Mouse (Mus musculus) embryonic facial prominence, embryonic 15.5 days (tissue): ENCODE results near the gene Jam2. TPM values are rescaled to one million over a fixed set of nuclear protein-coding genes. Genes with fewer than 3 reads are reported as not detected.

Experiments used
- ATAC-seq: fragments of 200-750 bp; cut with Nextera tagmentation; 2 replicates; pipeline ENCODE4 v1.8.0; 2017; ENCODE audit warnings: low read depth, moderate TSS enrichment; ENCODE audit not compliant: insufficient number of reproducible peaks, low FRiP score, low TSS enrichment
- H3K27ac ChIP-seq: fragments of 300-500 bp; sonication (generic); replicated peaks from 2 replicates; pipeline ENCODE4 v1.5.1; 2015; ENCODE audit warnings: mild to moderate bottlenecking, inconsistent platforms
- H3K27me3 ChIP-seq: fragments of 300-500 bp; sonication (generic); 2 replicates; pipeline ENCODE4 v1.6.1; 2015; ENCODE audit warnings: inconsistent platforms
- H3K36me3 ChIP-seq: fragments of 300-500 bp; sonication (generic); 2 replicates; pipeline ENCODE4 v1.6.1; 2015; ENCODE audit warnings: mild to moderate bottlenecking, inconsistent platforms
- H3K4me1 ChIP-seq: fragments of 300-500 bp; sonication (generic); 2 replicates; pipeline ENCODE4 v1.6.1; 2015; ENCODE audit warnings: inconsistent platforms
- H3K4me2 ChIP-seq: fragments of 300-500 bp; sonication (generic); replicated peaks from 2 replicates; pipeline ENCODE4 v1.6.1; 2015; ENCODE audit warnings: mild to moderate bottlenecking, inconsistent platforms
- H3K4me3 ChIP-seq: fragments of 300-500 bp; sonication (generic); replicated peaks from 2 replicates; pipeline ENCODE4 v1.5.1; 2015; ENCODE audit warnings: mild to moderate bottlenecking, inconsistent platforms
- H3K9ac ChIP-seq: fragments of 300-500 bp; sonication (generic); 2 replicates; pipeline ENCODE4 v1.6.1; 2015; ENCODE audit warnings: inconsistent platforms
- H3K9me3 ChIP-seq: fragments of 300-500 bp; sonication (generic); replicated peaks from 2 replicates; pipeline ENCODE4 v1.6.1; 2016; ENCODE audit warnings: inconsistent platforms
- WGBS: fragments of 180-500 bp; shearing (Covaris S2); methylation state at CpG from one replicate; pipeline ENCODE4 v1.1.7; 2015; 5-methylcytosine and 5-hydroxymethylcytosine counted together
- polyA plus RNA-seq: library from polyadenylated mRNA; unstranded; fragments of >200 nt; fragmentation: Nextera tagmentation; extraction: Ambion mirVana; gene quantifications from 2 replicates; pipeline ENCODE4 v1.2.1, GENCODE M21; 2015

Jam2 gene
- polyA plus RNA-seq = 12.6 and 14.6 TPM in 2 replicates

- Histone ChIP-seq H3K9ac (peak within 1 kb of the TSS; percentile 37), H3K4me1 (peaks cover 16% of the 10 kb centered on the region), H3K4me2 (peak within 1 kb of the TSS; percentile 97), H3K27me3 (peaks cover 14% of the 10 kb centered on the region), H3K27ac (peak within 1 kb of the TSS; percentile 44), H3K4me3 (peak within 1 kb of the TSS; percentile 63), H3K36me3 (no peaks in the 10 kb centered on the region), H3K9me3 (no peaks in the 10 kb centered on the region)
- peak; percentile 81 for ATAC-seq
- WGBS = under 1% methylated on average over 35 of the region's 43 CpGs
Measured at GRCm38 (mm10) chr16:84774003-84774703, at the start of gene Jam2. Jam2 (plus strand) TSS chr16:84774123.

GRCm38 (mm10) chr16:84734806-84735165 lies 39.1 kb upstream of the Jam2 start:
- WGBS = 1% methylated on average over 15 of the region's 15 CpGs
- Histone ChIP-seq H3K4me3 (peak overlapping the region; percentile 85), H3K27ac (peak overlapping the region; percentile 39; the same call in 1 of the 2 replicates), H3K9ac (peak overlapping the region; percentile 60), H3K36me3 (peaks cover 18% of the 10 kb centered on the region), H3K4me1 (peaks cover 5% of the 10 kb centered on the region), H3K4me2 (peak overlapping the region; percentile 64), H3K9me3 (no peaks in the 10 kb centered on the region), H3K27me3 (no peaks in the 10 kb centered on the region)
- ATAC-seq = peak; percentile 31; the same call in 1 of the 2 replicates

DNA sequence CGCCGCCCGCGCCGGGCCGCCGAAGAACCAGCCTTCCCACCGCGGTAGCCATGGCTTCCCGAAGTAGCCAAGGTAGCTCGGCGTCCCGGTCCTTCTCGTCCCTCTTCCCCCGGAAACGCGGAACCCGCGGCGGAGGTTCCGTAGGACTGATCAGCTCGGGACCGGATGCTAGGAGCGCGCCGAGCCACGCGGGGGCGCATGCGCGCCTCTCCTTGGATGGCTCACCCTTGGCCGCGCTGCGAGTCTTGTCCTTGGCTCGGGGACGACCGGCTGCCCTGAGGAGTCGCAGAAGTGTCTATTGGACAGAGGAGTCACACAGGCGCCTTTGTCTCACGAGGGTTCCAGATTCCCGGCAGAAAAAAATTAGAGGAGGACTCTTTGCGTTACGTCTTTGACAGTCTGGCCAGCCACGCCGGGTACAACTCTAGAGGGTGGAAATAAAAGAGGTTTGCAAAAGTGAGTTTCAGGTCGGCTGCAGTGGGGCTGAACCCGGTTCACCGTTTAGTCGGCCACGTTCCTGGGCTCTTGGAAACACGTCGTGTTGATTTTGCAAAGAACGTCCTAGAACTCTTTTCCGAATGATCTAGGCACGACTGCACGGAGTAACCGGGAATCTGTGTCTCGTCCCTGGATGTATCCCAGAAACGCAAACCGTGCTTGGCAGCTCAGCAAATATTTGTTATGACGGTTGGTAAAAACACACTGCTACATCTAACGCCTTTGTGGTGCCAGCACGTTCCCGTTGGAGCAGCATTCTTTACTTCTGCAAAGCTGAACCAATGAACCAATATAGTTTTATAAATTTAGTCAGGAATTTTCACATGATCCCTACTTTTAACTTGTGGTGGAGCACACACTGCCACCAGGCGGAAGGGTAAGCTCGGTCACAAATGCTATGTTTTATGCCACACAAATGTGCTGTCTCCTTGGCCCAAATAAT lies 38.5 kb upstream of the Jam2 start, which contains the start of gene Mrpl39:
TSS of gene Mrpl39 (minus strand) at position 577 of the 940 bp plus-strand sequence.
- peaks cover 14% of the 10 kb centered on the region for H3K36me3 ChIP-seq
- H3K27ac ChIP-seq = peak within 1 kb of the TSS; percentile 77
- H3K9ac ChIP-seq = peak within 1 kb of the TSS; percentile 60
- H3K27me3 ChIP-seq = no peaks in the 10 kb centered on the region
- peak; percentile 98 for ATAC-seq
- under 1% methylated on average over 66 of the region's 66 CpGs for WGBS
- peak within 1 kb of the TSS; percentile 85 for H3K4me3 ChIP-seq
- no peaks in the 10 kb centered on the region for H3K9me3 ChIP-seq
- H3K4me2 ChIP-seq = peak within 1 kb of the TSS; percentile 64
- H3K4me1 ChIP-seq = peaks cover 5% of the 10 kb centered on the region

DNA sequence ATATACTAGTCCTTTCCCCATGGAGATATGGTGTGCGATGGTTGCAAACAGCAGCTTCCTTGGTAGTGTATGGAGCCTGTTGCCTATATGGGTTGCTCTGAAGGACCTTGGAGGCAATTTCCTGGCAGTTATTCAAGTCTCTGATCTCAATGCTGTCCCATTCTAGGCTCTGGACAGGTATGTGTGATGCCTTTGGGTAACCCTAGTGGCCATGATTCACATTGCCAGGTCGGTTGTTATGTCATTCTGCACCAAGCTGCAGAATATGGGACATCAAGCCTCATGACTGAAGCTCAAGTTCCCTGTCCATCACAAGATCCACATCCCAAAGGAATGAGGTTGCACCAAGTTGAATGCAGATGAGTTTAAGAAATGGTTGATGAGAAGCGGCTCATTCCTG lies 36.6 kb upstream of the Jam2 start:
- WGBS = 75% methylated on average over 3 of the region's 3 CpGs
- no peaks in the 10 kb centered on the region for H3K27me3 ChIP-seq
- no peak for ATAC-seq
- no peaks in the 10 kb centered on the region for H3K36me3 ChIP-seq
- no peak overlapping the region for H3K9ac ChIP-seq
- no peak overlapping the region for H3K4me3 ChIP-seq
- H3K4me2 ChIP-seq = no peak overlapping the region
- no peaks in the 10 kb centered on the region for H3K9me3 ChIP-seq
- no peak overlapping the region for H3K27ac ChIP-seq
- H3K4me1 ChIP-seq = peaks cover 5% of the 10 kb centered on the region

GRCm38 (mm10) chr16:84744703-84745490 lies 29.0 kb upstream of the Jam2 start:
- no peaks in the 10 kb centered on the region for H3K27me3 ChIP-seq
- no peak for ATAC-seq
- no peak overlapping the region for H3K4me2 ChIP-seq
- 57% methylated on average over 10 of the region's 10 CpGs for WGBS
- H3K27ac ChIP-seq = no peak overlapping the region
- H3K9ac ChIP-seq = no peak overlapping the region
- H3K4me3 ChIP-seq = no peak overlapping the region
- H3K36me3 ChIP-seq = no peaks in the 10 kb centered on the region
- no peaks in the 10 kb centered on the region for H3K9me3 ChIP-seq
- H3K4me1 ChIP-seq = no peaks in the 10 kb centered on the region

DNA sequence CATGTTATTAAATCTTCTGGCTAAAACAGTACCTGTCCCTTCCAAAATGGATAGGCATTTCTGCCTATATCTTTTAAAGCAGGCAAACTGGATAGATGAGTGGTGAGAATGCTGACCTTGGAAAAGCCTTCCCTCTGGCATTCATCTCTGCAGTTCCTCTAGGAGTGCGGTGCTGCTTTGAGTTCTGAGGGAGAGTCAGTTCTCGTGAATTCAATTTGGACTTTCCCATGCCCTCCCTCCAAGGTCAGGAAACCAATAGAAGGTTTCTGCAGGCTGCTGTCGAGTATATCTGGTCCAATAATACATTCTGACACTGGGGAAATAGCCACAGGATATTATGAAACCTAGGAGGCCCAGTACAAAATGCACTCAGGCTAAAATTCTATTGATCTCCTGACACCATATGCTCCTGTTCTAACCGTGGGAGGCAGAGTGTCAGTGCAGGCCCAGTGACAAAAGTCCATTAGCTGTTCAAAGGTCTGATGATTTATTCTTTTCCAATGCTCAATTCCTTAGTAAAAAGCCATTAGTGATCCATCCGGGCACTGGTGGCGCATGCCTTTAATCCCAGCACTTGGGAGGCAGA lies 28.1 kb upstream of the Jam2 start:
- Histone ChIP-seq H3K36me3 (no peaks in the 10 kb centered on the region), H3K27me3 (no peaks in the 10 kb centered on the region), H3K9ac (no peak overlapping the region), H3K27ac (no peak overlapping the region), H3K9me3 (no peaks in the 10 kb centered on the region), H3K4me3 (no peak overlapping the region), H3K4me2 (no peak overlapping the region), H3K4me1 (no peaks in the 10 kb centered on the region)
- no peak for ATAC-seq
- 73% methylated on average over 6 of the region's 6 CpGs for WGBS

DNA sequence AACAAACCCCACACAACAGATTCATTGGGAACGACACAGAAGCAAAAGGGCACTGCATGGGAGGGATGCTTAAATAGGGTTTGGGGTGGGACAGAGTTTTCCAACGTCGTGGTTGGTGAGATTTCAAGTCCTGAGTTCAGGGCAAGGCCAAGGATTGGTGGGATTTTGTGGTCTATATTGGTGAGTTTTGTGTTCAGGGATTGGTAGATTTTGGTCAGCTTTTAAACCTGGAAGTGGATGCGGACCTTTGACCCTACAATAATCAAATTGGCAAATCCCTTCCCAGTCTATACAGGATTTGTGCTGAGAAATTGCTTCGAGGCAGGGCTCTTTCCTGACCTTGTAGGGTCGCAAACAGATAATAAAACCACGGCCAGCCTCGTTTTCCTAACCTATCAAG lies 6.0 kb upstream of the Jam2 start:
- no peak overlapping the region for H3K4me3 ChIP-seq
- ATAC-seq = no peak
- H3K27ac ChIP-seq = no peak overlapping the region
- WGBS = 85% methylated on average over 8 of the region's 8 CpGs
- no peaks in the 10 kb centered on the region for H3K27me3 ChIP-seq
- H3K9me3 ChIP-seq = no peaks in the 10 kb centered on the region
- H3K9ac ChIP-seq = no peak overlapping the region
- peaks cover under 1% of the 10 kb centered on the region; the same call in 1 of the 2 replicates for H3K4me1 ChIP-seq
- no peak overlapping the region for H3K4me2 ChIP-seq
- H3K36me3 ChIP-seq = no peaks in the 10 kb centered on the region

GRCm38 (mm10) chr16:84769182-84769581 lies 4.7 kb upstream of the Jam2 start:
- H3K36me3 ChIP-seq = no peaks in the 10 kb centered on the region
- ATAC-seq = no peak
- peaks cover 8% of the 10 kb centered on the region; the same call in 1 of the 2 replicates for H3K4me1 ChIP-seq
- H3K9ac ChIP-seq = no peak overlapping the region
- no peaks in the 10 kb centered on the region for H3K9me3 ChIP-seq
- 70% methylated on average over 4 of the region's 4 CpGs for WGBS
- H3K27me3 ChIP-seq = 0 out of 2 replicates have a peak, but pooled peaks cover under 1% of the 10 kb centered on the region
- H3K4me2 ChIP-seq = no peak overlapping the region
- no peak overlapping the region for H3K4me3 ChIP-seq
- no peak overlapping the region for H3K27ac ChIP-seq

- Histone ChIP-seq H3K27me3 (peaks cover 6% of the 10 kb centered on the region; the same call in 1 of the 2 replicates), H3K27ac (no peak overlapping the region), H3K4me2 (no peak overlapping the region), H3K4me3 (no peak overlapping the region), H3K9ac (no peak overlapping the region), H3K36me3 (no peaks in the 10 kb centered on the region), H3K9me3 (no peaks in the 10 kb centered on the region), H3K4me1 (peaks cover 13% of the 10 kb centered on the region)
- 79% methylated on average over 19 of the region's 19 CpGs for WGBS
- no peak for ATAC-seq
Measured at GRCm38 (mm10) chr16:84769619-84770464, 4.1 kb upstream of the Jam2 start.

GRCm38 (mm10) chr16:84770891-84771290 lies 3.0 kb upstream of the Jam2 start:
- no peak overlapping the region for H3K4me3 ChIP-seq
- H3K27me3 ChIP-seq = peaks cover 8% of the 10 kb centered on the region; the same call in 1 of the 2 replicates
- H3K9ac ChIP-seq = no peak overlapping the region
- H3K27ac ChIP-seq = no peak overlapping the region
- 81% methylated on average over 7 of the region's 7 CpGs for WGBS
- no peaks in the 10 kb centered on the region for H3K9me3 ChIP-seq
- no peak overlapping the region for H3K4me2 ChIP-seq
- no peak for ATAC-seq
- H3K4me1 ChIP-seq = peaks cover 16% of the 10 kb centered on the region
- H3K36me3 ChIP-seq = no peaks in the 10 kb centered on the region
